Mouse (Mus musculus): ENCODE measurements at regions not wholly inside any gene's neighbourhood (a gene's known extent, or its start where the extent isn't known, plus 50 kb on each side); places are given as distances from the start of the nearest gene placed in this dataset.

GRCm38 (mm10) chr9:116350804-116351547, 175.8 kb upstream of the Tgfbr2 start:
- TF ChIP-seq HCFC1 (IDR thresholded peaks at IDR 0.05; ENCODE audit: borderline replicate concordance, insufficient read depth, low read length) (no peak), MAFK (IDR thresholded peaks at IDR 0.05; ENCODE audit: insufficient read depth, low read depth, low read length) (no peak), ZNF384 (IDR thresholded peaks at IDR 0.05; ENCODE audit: low read depth, low read length) (no peak), CHD2 (IDR thresholded peaks at IDR 0.05; ENCODE audit: low read depth, low read length) (no peak)
